Mouse (Mus musculus) liver, embryonic 13.5 days (tissue): ENCODE data around the gene Pex19. TPM values are rescaled to one million over a fixed set of nuclear protein-coding genes. Genes with fewer than 3 reads are reported as not detected.

Experiments
- ATAC-seq: fragments of 200-750 bp; cut with Nextera tagmentation; 2 replicates; pipeline ENCODE4 v1.8.0; 2017; ENCODE audit warnings: low read depth, mild to moderate bottlenecking, moderate number of reproducible peaks, moderate library complexity
- DNase-seq: peaks from one replicate; pipeline ENCODE4 v3.0.0; 2022
- H3K27ac ChIP-seq: fragments of 300-500 bp; sonication (generic); 2 replicates; pipeline ENCODE4 v1.5.1; 2015; ENCODE audit warnings: moderate library complexity, mild to moderate bottlenecking, inconsistent platforms
- H3K27me3 ChIP-seq: fragments of 300-500 bp; sonication (generic); 2 replicates; pipeline ENCODE4 v1.6.1; 2015; ENCODE audit warnings: mild to moderate bottlenecking, inconsistent platforms
- H3K36me3 ChIP-seq: fragments of 300-500 bp; sonication (generic); 2 replicates; pipeline ENCODE4 v1.6.1; 2015; ENCODE audit warnings: mild to moderate bottlenecking, inconsistent platforms
- H3K4me1 ChIP-seq: fragments of 300-500 bp; sonication (generic); replicated peaks from 2 replicates; pipeline ENCODE4 v1.6.1; 2015; ENCODE audit warnings: inconsistent platforms
- H3K4me2 ChIP-seq: fragments of 300-500 bp; sonication (generic); 2 replicates; pipeline ENCODE4 v1.6.1; 2015; ENCODE audit warnings: inconsistent platforms, mild to moderate bottlenecking, moderate library complexity
- H3K4me3 ChIP-seq: fragments of 300-500 bp; sonication (generic); replicated peaks from 2 replicates; pipeline ENCODE4 v1.5.1; 2015; ENCODE audit warnings: mild to moderate bottlenecking, inconsistent platforms
- H3K9ac ChIP-seq: fragments of 300-500 bp; sonication (generic); 2 replicates; pipeline ENCODE4 v1.6.1; 2015; ENCODE audit warnings: mild to moderate bottlenecking, inconsistent platforms
- H3K9me3 ChIP-seq: fragments of 300-500 bp; sonication (generic); replicated peaks from 2 replicates; pipeline ENCODE4 v1.6.1; 2016; ENCODE audit warnings: inconsistent platforms
- WGBS: fragments of 180-500 bp; shearing (Covaris S2); methylation state at CpG from one replicate; pipeline ENCODE4 v1.1.7; 2015; ENCODE audit not compliant: insufficient replicate concordance; 5-methylcytosine and 5-hydroxymethylcytosine counted together
- polyA plus RNA-seq: library from polyadenylated mRNA; unstranded; fragments of >200 nt; fragmentation: Nextera tagmentation; extraction: Ambion mirVana; gene quantifications from 2 replicates; pipeline ENCODE4 v1.2.1, GENCODE M21; 2015

Gene Pex19
- polyA plus RNA-seq, 1 experiment from 2014 or later: 39.9 TPM

- peaks cover 66% of the 10 kb centered on the region for H3K36me3 ChIP-seq
Observed at GRCm38 (mm10) chr1:172134072-172134471, 7.5 kb downstream of the Pex19 start.

GRCm38 (mm10) chr1:172140160-172140559 lies 13.6 kb downstream of the Pex19 start:
- H3K4me3 ChIP-seq: no peak overlapping the region
- peaks cover 7% of the 10 kb centered on the region for H3K36me3 ChIP-seq
- no peak overlapping the region for H3K4me2 ChIP-seq
- DNase-seq (no peak), ATAC-seq (no peak)
- 70% methylated on average over 2 of the region's 2 CpGs for WGBS
- H3K9ac ChIP-seq: no peak overlapping the region
- H3K27me3 ChIP-seq: no peaks in the 10 kb centered on the region
- 0 out of 2 replicates have a peak, but pooled peaks cover 3% of the 10 kb centered on the region for H3K4me1 ChIP-seq
- no peak overlapping the region for H3K27ac ChIP-seq
- H3K9me3 ChIP-seq: no peaks in the 10 kb centered on the region

More at GRCm38 (mm10) chr1:172134072-172134471, 7.5 kb downstream of the Pex19 start:
- no peaks in the 10 kb centered on the region for H3K4me1 ChIP-seq
- no peak overlapping the region for H3K9ac ChIP-seq
- ATAC-seq (no peak), DNase-seq (no peak)
- H3K27me3 ChIP-seq: no peaks in the 10 kb centered on the region
- no peaks in the 10 kb centered on the region for H3K9me3 ChIP-seq
- H3K4me3 ChIP-seq: no peak overlapping the region
- no peak overlapping the region for H3K4me2 ChIP-seq
- H3K27ac ChIP-seq: peak overlapping the region; percentile 5; the same call in 1 of the 2 replicates
- 82% methylated on average over 4 of the region's 4 CpGs for WGBS

- H3K4me2 ChIP-seq: no peak overlapping the region
- H3K27ac ChIP-seq: no peak overlapping the region
Observed at GRCm38 (mm10) chr1:172140825-172141224, 14.3 kb downstream of the Pex19 start.

GRCm38 (mm10) chr1:172141529-172141928 lies 15.0 kb downstream of the Pex19 start:
- DNase-seq: no peak
- Histone ChIP-seq H3K9ac (no peak overlapping the region), H3K9me3 (no peaks in the 10 kb centered on the region), H3K27ac (no peak overlapping the region), H3K36me3 (no peaks in the 10 kb centered on the region), H3K4me2 (no peak overlapping the region), H3K27me3 (no peaks in the 10 kb centered on the region), H3K4me3 (no peak overlapping the region), H3K4me1 (0 out of 2 replicates have a peak, but pooled peaks cover 3% of the 10 kb centered on the region)
- WGBS: 66% methylated on average over 3 of the region's 3 CpGs
- no peak for ATAC-seq

More at GRCm38 (mm10) chr1:172140825-172141224, 14.3 kb downstream of the Pex19 start:
- Histone ChIP-seq H3K4me1 (0 out of 2 replicates have a peak, but pooled peaks cover 3% of the 10 kb centered on the region), H3K36me3 (peaks cover 3% of the 10 kb centered on the region), H3K9ac (no peak overlapping the region), H3K9me3 (no peaks in the 10 kb centered on the region), H3K4me3 (no peak overlapping the region), H3K27me3 (no peaks in the 10 kb centered on the region)
- no peak for DNase-seq
- WGBS: 79% methylated on average over 1 of the region's 1 CpGs
- no peak for ATAC-seq

- Histone ChIP-seq H3K9ac (no peak overlapping the region), H3K4me2 (no peak overlapping the region), H3K27ac (no peak overlapping the region), H3K27me3 (no peaks in the 10 kb centered on the region), H3K4me3 (no peak overlapping the region), H3K9me3 (no peaks in the 10 kb centered on the region), H3K4me1 (peaks cover 11% of the 10 kb centered on the region; the same call in 1 of the 2 replicates), H3K36me3 (no peaks in the 10 kb centered on the region)
- 11% methylated on average over 1 of the region's 1 CpGs for WGBS
- DNase-seq (peak; percentile 52), ATAC-seq (no peak)
Observed at GRCm38 (mm10) chr1:172143570-172143969, 17.0 kb downstream of the Pex19 start.

GRCm38 (mm10) chr1:172147835-172148278 lies 21.3 kb downstream of the Pex19 start, which contains the start of gene Dcaf8:
TSS of gene Dcaf8 (plus strand) at chr1:172148084.
- H3K4me2 ChIP-seq: peak within 1 kb of the TSS; percentile 76
- peak within 1 kb of the TSS; percentile 95 for H3K4me3 ChIP-seq
- peak within 1 kb of the TSS; percentile 97 for H3K27ac ChIP-seq
- WGBS: under 1% methylated on average over 42 of the region's 42 CpGs
- ATAC-seq (peak; percentile 96), DNase-seq (peak; percentile 98)
- H3K9ac ChIP-seq: peak within 1 kb of the TSS; percentile 99
- peaks cover 34% of the 10 kb centered on the region for H3K4me1 ChIP-seq
- no peaks in the 10 kb centered on the region for H3K27me3 ChIP-seq
- peaks cover 31% of the 10 kb centered on the region for H3K36me3 ChIP-seq
- H3K9me3 ChIP-seq: no peaks in the 10 kb centered on the region

- no peaks in the 10 kb centered on the region for H3K27me3 ChIP-seq
- H3K4me1 ChIP-seq: peaks cover 34% of the 10 kb centered on the region
- H3K4me3 ChIP-seq: peak overlapping the region; percentile 95
- under 1% methylated on average over 40 of the region's 40 CpGs for WGBS
- peak overlapping the region; percentile 97 for H3K27ac ChIP-seq
- peak; percentile 43 for ATAC-seq
- H3K4me2 ChIP-seq: peak overlapping the region; percentile 76
- H3K9ac ChIP-seq: peak overlapping the region; percentile 99
- peaks cover 36% of the 10 kb centered on the region for H3K36me3 ChIP-seq
- DNase-seq: peak; percentile 53
- H3K9me3 ChIP-seq: no peaks in the 10 kb centered on the region
Observed at GRCm38 (mm10) chr1:172148279-172148954, 21.9 kb downstream of the Pex19 start.

- DNase-seq (peak; percentile 36), ATAC-seq (peak; percentile 30)
- H3K4me1 ChIP-seq: peaks cover 36% of the 10 kb centered on the region
- H3K4me2 ChIP-seq: peak overlapping the region; percentile 76
- peak overlapping the region; percentile 97 for H3K27ac ChIP-seq
- H3K27me3 ChIP-seq: no peaks in the 10 kb centered on the region
- H3K36me3 ChIP-seq: peaks cover 43% of the 10 kb centered on the region
- WGBS: 4% methylated on average over 19 of the region's 19 CpGs
- no peaks in the 10 kb centered on the region for H3K9me3 ChIP-seq
- H3K4me3 ChIP-seq: peak overlapping the region; percentile 95
- H3K9ac ChIP-seq: peak overlapping the region; percentile 99
Observed at GRCm38 (mm10) chr1:172148955-172149815, 22.6 kb downstream of the Pex19 start.

GRCm38 (mm10) chr1:172154536-172154935 lies 28.0 kb downstream of the Pex19 start:
- no peaks in the 10 kb centered on the region for H3K9me3 ChIP-seq
- WGBS: 76% methylated on average over 3 of the region's 3 CpGs
- H3K36me3 ChIP-seq: peaks cover 70% of the 10 kb centered on the region
- H3K4me3 ChIP-seq: no peak overlapping the region
- no peak overlapping the region for H3K9ac ChIP-seq
- no peak for ATAC-seq
- DNase-seq: no peak
- H3K27ac ChIP-seq: no peak overlapping the region
- H3K4me2 ChIP-seq: no peak overlapping the region
- H3K27me3 ChIP-seq: no peaks in the 10 kb centered on the region
- H3K4me1 ChIP-seq: peaks cover 45% of the 10 kb centered on the region

- ATAC-seq (0 out of 2 replicates have a peak, but pooled peaks have one; percentile 29), DNase-seq (no peak)
- Histone ChIP-seq H3K4me1 (peaks cover 44% of the 10 kb centered on the region), H3K4me2 (no peak overlapping the region), H3K4me3 (no peak overlapping the region), H3K27ac (0 out of 2 replicates have a peak overlapping the region, but pooled peaks have one; percentile 39), H3K36me3 (peaks cover 62% of the 10 kb centered on the region), H3K9me3 (no peaks in the 10 kb centered on the region), H3K27me3 (no peaks in the 10 kb centered on the region), H3K9ac (no peak overlapping the region)
- WGBS: 66% methylated on average over 3 of the region's 3 CpGs
Observed at GRCm38 (mm10) chr1:172155518-172155917, 29.0 kb downstream of the Pex19 start.

GRCm38 (mm10) chr1:172159970-172160369 lies 33.4 kb downstream of the Pex19 start:
- H3K4me2 ChIP-seq: no peak overlapping the region
- 69% methylated on average over 4 of the region's 4 CpGs for WGBS
- peaks cover 32% of the 10 kb centered on the region for H3K36me3 ChIP-seq
- no peak overlapping the region for H3K27ac ChIP-seq
- no peak for ATAC-seq
- no peak overlapping the region for H3K9ac ChIP-seq
- H3K9me3 ChIP-seq: no peaks in the 10 kb centered on the region
- H3K4me1 ChIP-seq: peaks cover 31% of the 10 kb centered on the region
- no peak overlapping the region for H3K4me3 ChIP-seq
- no peak for DNase-seq
- H3K27me3 ChIP-seq: no peaks in the 10 kb centered on the region
